Mouse (Mus musculus) forebrain, embryonic 16.5 days (tissue): ENCODE results near the gene Pitpnc1. TPM values are rescaled to one million over a fixed set of nuclear protein-coding genes. Genes with fewer than 3 reads are reported as not detected.
A peak's percentile ranks its signal among the peaks of the same experiment; 100 is the strongest.

ENCODE experiments used
- ATAC-seq: fragments of 200-750 bp; cut with Nextera tagmentation; 2 replicates; pipeline ENCODE4 v1.8.0; 2017; ENCODE audit warnings: mild to moderate bottlenecking, moderate library complexity
- H3K27ac ChIP-seq: fragments of 300-500 bp; sonication (generic); 2 replicates; pipeline ENCODE4 v1.5.1; 2014; ENCODE audit warnings: low read length, control low read depth
- H3K27me3 ChIP-seq: fragments of 300-500 bp; sonication (generic); replicated peaks from 2 replicates; pipeline ENCODE4 v1.6.1; 2014; ENCODE audit warnings: low read length; ENCODE audit not compliant: control insufficient read depth, insufficient read depth
- H3K36me3 ChIP-seq: fragments of 300-500 bp; sonication (generic); 2 replicates; pipeline ENCODE4 v1.6.1; 2014; ENCODE audit not compliant: control insufficient read depth, insufficient read depth
- H3K4me1 ChIP-seq: fragments of 300-500 bp; sonication (generic); replicated peaks from 2 replicates; pipeline ENCODE4 v1.6.1; 2014; ENCODE audit warnings: low read length; ENCODE audit not compliant: control insufficient read depth, insufficient read depth
- H3K4me2 ChIP-seq: fragments of 300-500 bp; sonication (generic); 2 replicates; pipeline ENCODE4 v1.6.1; 2014; ENCODE audit warnings: mild to moderate bottlenecking, low read length, control low read depth
- H3K4me3 ChIP-seq: fragments of 300-500 bp; sonication (generic); replicated peaks from 2 replicates; pipeline ENCODE4 v1.5.1; 2014; ENCODE audit warnings: mild to moderate bottlenecking, low read length, control low read depth
- H3K9ac ChIP-seq: fragments of 300-500 bp; sonication (generic); replicated peaks from 2 replicates; pipeline ENCODE4 v1.6.1; 2014; ENCODE audit warnings: low read depth, low read length, control low read depth
- H3K9me3 ChIP-seq: fragments of 300-500 bp; sonication (generic); 2 replicates; pipeline ENCODE4 v1.6.1; 2016; ENCODE audit warnings: low read length; ENCODE audit not compliant: control insufficient read depth
- WGBS: fragments of 180-500 bp; shearing (Covaris S2); extraction: QIAGEN DNeasy Blood & Tissue Kit; methylation state at CpG from one replicate; pipeline ENCODE4 v1.1.7; 2014; 5-methylcytosine and 5-hydroxymethylcytosine counted together
- polyA plus RNA-seq: library from polyadenylated mRNA; unstranded; fragments of >200 nt; fragmentation: Nextera tagmentation; extraction: Ambion mirVana; gene quantifications from 2 replicates; pipeline ENCODE4 v1.2.1, GENCODE M21; 2015

The Pitpnc1 gene
- polyA plus RNA-seq, 1 experiment from 2014 or later = 51.6 TPM

DNA sequence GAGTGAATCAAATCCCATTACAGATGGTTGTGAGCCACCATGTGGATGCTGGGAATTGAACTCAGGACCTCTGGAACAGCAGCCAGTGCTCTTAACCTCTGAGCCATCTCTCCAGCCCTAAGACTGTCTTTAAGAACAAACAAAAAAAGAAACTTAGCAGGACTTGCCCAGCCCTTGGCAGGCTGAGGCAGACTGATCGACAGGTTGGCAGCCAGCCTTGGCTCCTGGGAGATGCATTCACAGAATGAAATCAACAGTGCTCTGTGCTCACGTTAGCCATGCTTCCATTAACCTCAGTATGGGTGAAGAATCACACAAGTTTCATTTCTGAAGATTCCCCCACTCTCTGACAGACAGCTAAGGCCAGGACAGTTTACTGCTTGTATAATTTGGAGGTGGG lies 280.1 kb downstream of the Pitpnc1 start:
- no peaks in the 10 kb centered on the region for H3K9me3 ChIP-seq
- no peaks in the 10 kb centered on the region for H3K27me3 ChIP-seq
- no peak overlapping the region for H3K4me2 ChIP-seq
- WGBS = 26% methylated on average over 2 of the region's 2 CpGs
- H3K9ac ChIP-seq = no peak overlapping the region
- peak; percentile 27 for ATAC-seq
- H3K4me3 ChIP-seq = no peak overlapping the region
- peaks cover 8% of the 10 kb centered on the region for H3K4me1 ChIP-seq
- H3K27ac ChIP-seq = no peak overlapping the region
- peaks cover 2% of the 10 kb centered on the region; the same call in 1 of the 2 replicates for H3K36me3 ChIP-seq

- H3K27ac ChIP-seq = peak within 1 kb of the TSS; percentile 76
- peak within 1 kb of the TSS; percentile 82 for H3K9ac ChIP-seq
- H3K27me3 ChIP-seq = no peaks in the 10 kb centered on the region
- H3K4me2 ChIP-seq = peak within 1 kb of the TSS; percentile 77
- H3K4me1 ChIP-seq = peaks cover 8% of the 10 kb centered on the region
- peak within 1 kb of the TSS; percentile 72 for H3K4me3 ChIP-seq
- no peaks in the 10 kb centered on the region for H3K9me3 ChIP-seq
- WGBS = under 1% methylated on average over 62 of the region's 62 CpGs
- ATAC-seq = peak; percentile 97
- H3K36me3 ChIP-seq = peaks cover 2% of the 10 kb centered on the region; the same call in 1 of the 2 replicates
Observed at GRCm38 (mm10) chr11:107188565-107189552, 281.6 kb downstream of the Pitpnc1 start, which contains the start of gene Nol11. TSS of gene Nol11 (minus strand) at chr11:107189381.

DNA sequence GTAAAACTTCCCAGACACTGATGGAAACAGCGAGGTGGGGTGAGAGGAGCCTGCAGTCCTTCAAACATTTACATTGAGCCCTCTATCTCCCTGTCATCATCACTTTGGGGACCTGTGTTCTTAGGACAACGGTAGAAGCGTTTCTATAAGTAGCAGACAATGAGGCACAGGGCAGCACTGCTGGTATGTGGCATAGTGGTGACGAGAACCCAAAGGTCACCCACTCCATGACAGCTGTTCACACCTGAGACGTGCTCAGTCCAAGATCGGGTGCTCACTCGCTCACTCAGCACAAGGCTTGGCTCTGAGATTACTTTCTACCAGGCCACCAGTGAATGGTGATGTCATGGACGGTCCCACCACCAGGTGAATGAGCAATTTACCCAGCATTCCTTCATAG lies 286.7 kb downstream of the Pitpnc1 start:
- no peak for ATAC-seq
- WGBS = 95% methylated on average over 8 of the region's 8 CpGs
- peaks cover 5% of the 10 kb centered on the region for H3K4me1 ChIP-seq
- no peak overlapping the region for H3K27ac ChIP-seq
- no peak overlapping the region for H3K9ac ChIP-seq
- no peaks in the 10 kb centered on the region for H3K27me3 ChIP-seq
- no peak overlapping the region for H3K4me3 ChIP-seq
- H3K9me3 ChIP-seq = no peaks in the 10 kb centered on the region
- H3K4me2 ChIP-seq = no peak overlapping the region
- peaks cover 23% of the 10 kb centered on the region for H3K36me3 ChIP-seq

DNA sequence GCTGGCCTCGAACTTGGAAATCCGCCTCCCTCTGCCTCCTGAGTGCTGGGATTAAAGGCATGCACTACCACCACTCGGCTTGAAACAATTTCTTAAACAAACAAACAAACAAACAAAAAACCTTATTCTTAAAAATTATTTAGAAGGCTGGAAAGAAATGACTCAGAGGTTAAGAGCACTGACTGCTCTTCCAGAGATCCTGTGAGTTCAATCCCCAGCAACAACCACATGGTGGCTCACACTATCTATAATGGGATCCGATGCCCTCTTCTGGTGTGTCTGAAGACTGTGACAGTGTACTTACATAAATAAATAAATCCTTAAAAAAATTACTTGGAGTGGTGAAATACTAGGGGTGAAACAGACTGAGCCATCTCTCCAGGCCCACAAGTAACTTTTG lies 309.3 kb downstream of the Pitpnc1 start:
- no peaks in the 10 kb centered on the region for H3K27me3 ChIP-seq
- no peaks in the 10 kb centered on the region for H3K4me1 ChIP-seq
- H3K36me3 ChIP-seq = peaks cover 4% of the 10 kb centered on the region
- 86% methylated on average over 4 of the region's 4 CpGs for WGBS
- H3K9me3 ChIP-seq = no peaks in the 10 kb centered on the region
- no peak overlapping the region for H3K4me2 ChIP-seq
- H3K4me3 ChIP-seq = no peak overlapping the region
- no peak for ATAC-seq
- H3K9ac ChIP-seq = no peak overlapping the region
- no peak overlapping the region for H3K27ac ChIP-seq

- Histone ChIP-seq H3K9me3 (no peaks in the 10 kb centered on the region), H3K4me1 (no peaks in the 10 kb centered on the region), H3K27me3 (no peaks in the 10 kb centered on the region), H3K4me3 (no peak overlapping the region), H3K36me3 (no peaks in the 10 kb centered on the region), H3K9ac (no peak overlapping the region), H3K4me2 (no peak overlapping the region), H3K27ac (no peak overlapping the region)
- WGBS = 38% methylated on average over 1 of the region's 1 CpGs
- no peak for ATAC-seq
Observed at GRCm38 (mm10) chr11:107159034-107159433, 311.5 kb downstream of the Pitpnc1 start.

Other genes starting within 250 kb of the Pitpnc1 start
- 148 and 153 TPM in 2 replicates for gene Psmd12, start 8.8 kb upstream of the Pitpnc1 start, polyA plus RNA-seq
- gene Helz, start 77.2 kb upstream of the Pitpnc1 start, polyA plus RNA-seq = 19.9 and 20.4 TPM in 2 replicates
- gene Cacng1, start 245.8 kb upstream of the Pitpnc1 start, polyA plus RNA-seq = 0.26 and 0.39 TPM in 2 replicates